Mouse (Mus musculus): ENCODE results near the gene B4gat1.
"Not testable (repeated sequence)": the region's sequence is repeated elsewhere in the genome, so short reads cannot be mapped to it uniquely, and the experiment has no call there.

The B4gat1 gene

GRCm38 (mm10) chr19:5038709-5039156 lies at the start of gene B4gat1, which contains the start of gene AC124502.3:
Gene B4gat1 (plus strand): TSS chr19:5038826.
Gene AC124502.3 (plus strand): TSS chr19:5038891.
- peak; percentile 84 to 90 for DNase-seq (ENCODE audit: low spot score in 2 of 2)

- DNase-seq (ENCODE audit: low spot score in 2 of 2), result peak; percentile 86 to 97
Measured at GRCm38 (mm10) chr19:4989013-4989412, 49.6 kb upstream of the B4gat1 start.

GRCm38 (mm10) chr19:4989434-4990255 lies 49.0 kb upstream of the B4gat1 start:
- DNase-seq (ENCODE audit: low spot score in 2 of 2), result no peak

- no peak for DNase-seq (ENCODE audit: low spot score in 2 of 2)
Measured at GRCm38 (mm10) chr19:4990256-4990625, 48.4 kb upstream of the B4gat1 start, which contains the start of gene Npas4. Gene Npas4 (minus strand): TSS chr19:4990316.

GRCm38 (mm10) chr19:4990716-4991115 lies 47.9 kb upstream of the B4gat1 start:
- no peak for DNase-seq (ENCODE audit: low spot score in 2 of 2)

- DNase-seq (ENCODE audit: low spot score in 2 of 2), result no peak
Measured at GRCm38 (mm10) chr19:4992371-4992770, 46.3 kb upstream of the B4gat1 start.

GRCm38 (mm10) chr19:4992904-4993303 lies 45.7 kb upstream of the B4gat1 start:
- no peak for DNase-seq (ENCODE audit: low spot score in 2 of 2)

- no peak for DNase-seq (ENCODE audit: low spot score in 2 of 2)
Measured at GRCm38 (mm10) chr19:4994043-4994442, 44.6 kb upstream of the B4gat1 start.

- no peak for DNase-seq (ENCODE audit: low spot score in 2 of 2)
Measured at GRCm38 (mm10) chr19:4999445-5000140, 39.0 kb upstream of the B4gat1 start.

- peak; percentile 64 to 87 for DNase-seq (ENCODE audit: low spot score in 2 of 2)
Measured at GRCm38 (mm10) chr19:5001666-5002406, 36.8 kb upstream of the B4gat1 start.

- not testable (repeated sequence) for DNase-seq (ENCODE audit: low spot score in 2 of 2)
Measured at GRCm38 (mm10) chr19:5003644-5004043, 35.0 kb upstream of the B4gat1 start.

- DNase-seq (ENCODE audit: low spot score in 2 of 2), result no peak
Measured at GRCm38 (mm10) chr19:5004925-5005324, 33.7 kb upstream of the B4gat1 start.

- no peak for DNase-seq (ENCODE audit: low spot score in 2 of 2)
Measured at GRCm38 (mm10) chr19:5013138-5013537, 25.5 kb upstream of the B4gat1 start.

- no peak for DNase-seq (ENCODE audit: low spot score in 2 of 2)
Measured at GRCm38 (mm10) chr19:5014961-5015398, 23.6 kb upstream of the B4gat1 start.

- no peak for DNase-seq (ENCODE audit: low spot score in 2 of 2)
Measured at GRCm38 (mm10) chr19:5016221-5016742, 22.3 kb upstream of the B4gat1 start.

- DNase-seq (ENCODE audit: low spot score in 2 of 2), result peak; percentile 70 to 88
Measured at GRCm38 (mm10) chr19:5016782-5017181, 21.8 kb upstream of the B4gat1 start.

- DNase-seq (ENCODE audit: low spot score in 2 of 2), result no peak
Measured at GRCm38 (mm10) chr19:5017611-5018010, 21.0 kb upstream of the B4gat1 start.

GRCm38 (mm10) chr19:5018191-5018590 lies 20.4 kb upstream of the B4gat1 start:
- no peak for DNase-seq (ENCODE audit: low spot score in 2 of 2)

GRCm38 (mm10) chr19:5021416-5021815 lies 17.2 kb upstream of the B4gat1 start:
- DNase-seq (ENCODE audit: low spot score in 2 of 2), result no peak

GRCm38 (mm10) chr19:5023621-5024479 lies 14.8 kb upstream of the B4gat1 start, which contains the start of gene Slc29a2:
Gene Slc29a2 (plus strand): TSS chr19:5023860.
- peak; percentile 86 to 91 for DNase-seq (ENCODE audit: low spot score in 2 of 2)

GRCm38 (mm10) chr19:5026111-5026510 lies 12.5 kb upstream of the B4gat1 start:
- no peak for DNase-seq (ENCODE audit: low spot score in 2 of 2)
